ENCODE assay signal across 17 mouse cellular contexts in genomic region chr10:19570288-19570687, GRCm38 (mm10). TPM values are rescaled to one million over a fixed set of nuclear protein-coding genes. Genes with fewer than 3 reads are reported as not detected.
A peak's percentile ranks its signal among the peaks of the same experiment; 100 is the strongest.
DNase-seq lines count a peak whose midpoint lies in the region; ATAC-seq and TF ChIP-seq lines count a peak whose summit lies in the region.
"Had no signal": no experiment of that assay in that cellular context is flagged by ENCODE, and none has a peak within 500 bp of the region (broad histone marks: within the 10 kb centered on the region; RNA-seq: fewer than 3 reads in every experiment).

No protein-coding gene starts in this region.

- in situ Hi-C loops in CH12.LX (cut with MboI; ENCODE audit: low pct_ligation_motif_present, low pct_unique_long_range_greater_than_20kb, low sequenced_read_pairs), result no loop called here

- H3K36me3 ChIP-seq in heart, embryonic 16.5 days (ENCODE audit: control insufficient read depth, insufficient read depth), result no peaks in the 10 kb centered on the region
- H3K36me3 ChIP-seq in CH12.LX (replicated peaks in 1 of 2; ENCODE audit: control insufficient read depth in 1 of 2, insufficient read depth in 1 of 2, low read length in 1 of 2), result no peaks in the 10 kb centered on the region
- H3K36me3 ChIP-seq in forebrain, embryonic 16.5 days (ENCODE audit: control insufficient read depth, insufficient read depth), result no peaks in the 10 kb centered on the region
- H3K36me3 ChIP-seq: embryonic facial prominence, embryonic 13.5 days; limb, embryonic 13.5 days had no signal

- H3K27me3 ChIP-seq in heart, embryonic 16.5 days (ENCODE audit: control insufficient read depth, insufficient read depth, low read length), result no peaks in the 10 kb centered on the region
- no peaks in the 10 kb centered on the region for H3K27me3 ChIP-seq in CH12.LX (replicated peaks)
- H3K27me3 ChIP-seq in forebrain, embryonic 16.5 days (replicated peaks; ENCODE audit: control insufficient read depth, insufficient read depth, low read length), result no peaks in the 10 kb centered on the region
- H3K27me3 ChIP-seq: embryonic facial prominence, embryonic 13.5 days; limb, embryonic 13.5 days had no signal

- dilution Hi-C loops in CH12.LX (cut with MboI; ENCODE audit: extremely low pct_ligation_motif_present, extremely low pct_unique_long_range_greater_than_20kb, low sequenced_read_pairs), result no loop called here

- no peak for ATAC-seq in heart, embryonic 16.5 days (replicated peaks; ENCODE audit: extremely low read depth, insufficient read depth, low FRiP score)
- peak; percentile 67 to 68 for ATAC-seq in hematopoietic stem cell, adult 5-6 weeks (replicated peaks in 1 of 2; ENCODE audit: insufficient read depth in 1 of 2, low FRiP score in 2 of 2, low TSS enrichment in 1 of 2, low read depth in 1 of 2, poor library complexity in 2 of 2, severe bottlenecking in 2 of 2)
- ATAC-seq in forebrain, embryonic 16.5 days, result no peak

- 0 out of 2 replicates have a peak, but pooled peaks cover 4% of the 10 kb centered on the region for H3K4me1 ChIP-seq in heart, embryonic 16.5 days (ENCODE audit: control insufficient read depth, insufficient read depth, low read length)
- peaks cover 13 to 22% of the 10 kb centered on the region in 2 experiments for H3K4me1 ChIP-seq in CH12.LX (ENCODE audit: control insufficient read depth in 1 of 2, insufficient read depth in 2 of 2)
- H3K4me1 ChIP-seq in forebrain, embryonic 16.5 days (replicated peaks; ENCODE audit: control insufficient read depth, insufficient read depth, low read length), result no peaks in the 10 kb centered on the region
- H3K4me1 ChIP-seq: embryonic facial prominence, embryonic 13.5 days; limb, embryonic 13.5 days had no signal

- no peak; the same call in 1 of the 2 replicates for TF ChIP-seq EP300 in CH12.LX (IDR thresholded peaks at IDR 0.05; ENCODE audit: low read length)

- H3K4me3 ChIP-seq in heart, embryonic 16.5 days (ENCODE audit: low read length), result no peak overlapping the region
- H3K4me3 ChIP-seq in CH12.LX (replicated peaks in 1 of 3; ENCODE audit: low read depth in 2 of 3, low read length in 2 of 3, poor library complexity in 1 of 3), result no peak overlapping the region
- no peak overlapping the region for H3K4me3 ChIP-seq in forebrain, embryonic 16.5 days (replicated peaks; ENCODE audit: low read length)
- H3K4me3 ChIP-seq: embryonic facial prominence, embryonic 13.5 days; limb, embryonic 13.5 days had no signal

- TF ChIP-seq RAD21 in CH12.LX (IDR thresholded peaks at IDR 0.05; ENCODE audit: low read depth, low read length), result no peak

- H3K79me2 ChIP-seq in CH12.LX (replicated peaks; ENCODE audit: control insufficient read depth, extremely low read depth, insufficient read depth, poor library complexity, severe bottlenecking), result no peaks in the 10 kb centered on the region

- H3K9ac ChIP-seq in heart, embryonic 16.5 days (ENCODE audit: low read length), result no peak overlapping the region
- no peak overlapping the region for H3K9ac ChIP-seq in CH12.LX (ENCODE audit: insufficient read depth, low read depth)
- H3K9ac ChIP-seq in forebrain, embryonic 16.5 days (replicated peaks; ENCODE audit: low read depth, low read length), result no peak overlapping the region
- H3K9ac ChIP-seq: embryonic facial prominence, embryonic 13.5 days; limb, embryonic 13.5 days had no signal

- peak overlapping the region; percentile 30; the same call in 1 of the 2 replicates for H3K27ac ChIP-seq in heart, embryonic 16.5 days (ENCODE audit: low read length)
- H3K27ac ChIP-seq in CH12.LX (ENCODE audit: insufficient read depth, low read depth), result peak overlapping the region; percentile 15; the same call in 1 of the 2 replicates
- H3K27ac ChIP-seq in forebrain, embryonic 16.5 days (ENCODE audit: low read length), result no peak overlapping the region
- H3K27ac ChIP-seq: embryonic facial prominence, embryonic 13.5 days; limb, embryonic 13.5 days had no signal

- no peaks in the 10 kb centered on the region for H3K9me3 ChIP-seq in heart, embryonic 16.5 days (replicated peaks; ENCODE audit: control insufficient read depth, low read length)
- no peaks in the 10 kb centered on the region for H3K9me3 ChIP-seq in CH12.LX (replicated peaks; ENCODE audit: low read length)
- H3K9me3 ChIP-seq in forebrain, embryonic 16.5 days (ENCODE audit: control insufficient read depth, low read length), result no peaks in the 10 kb centered on the region
- H3K9me3 ChIP-seq: embryonic facial prominence, embryonic 13.5 days; limb, embryonic 13.5 days had no signal

- no peak for DNase-seq in heart, postnatal 4 days
- peak; percentile 38 for DNase-seq in 3134 (ENCODE audit: extremely low read depth, insufficient read length, low spot score)
- peak; percentile 50 for DNase-seq in CH12.LX (ENCODE audit: extremely low read depth)
- DNase-seq in urinary bladder, adult 2 months (ENCODE audit: low spot score), result no peak
- DNase-seq in left cerebral cortex, adult 8-10 months (ENCODE audit: low spot score in 2 of 2), result no peak
- DNase-seq: cerebellum, adult 2 months; kidney, adult 8-10 months; retina, postnatal 1 day had no signal

- no peak overlapping the region for H3K4me2 ChIP-seq in heart, embryonic 16.5 days (ENCODE audit: low read depth, low read length)
- H3K4me2 ChIP-seq in CH12.LX (ENCODE audit: insufficient read depth, low read depth, poor library complexity, severe bottlenecking), result peak overlapping the region; percentile 3; the same call in 1 of the 2 replicates
- no peak overlapping the region for H3K4me2 ChIP-seq in forebrain, embryonic 16.5 days (ENCODE audit: low read length)
- H3K4me2 ChIP-seq: embryonic facial prominence, embryonic 13.5 days; limb, embryonic 13.5 days had no signal

- TF ChIP-seq CTCF in CH12.LX (conservative IDR thresholded peaks at IDR 0.05 in 1 of 2, IDR thresholded peaks at IDR 0.05 in 1 of 2; ENCODE audit: low read depth in 2 of 2, low read length in 2 of 2), result no peak

- TF ChIP-seq POLR2A in CH12.LX (IDR thresholded peaks at IDR 0.05; ENCODE audit: low read depth, low read length), result no peak

- 52% methylated on average over 4 of the region's 4 CpGs for WGBS in heart, embryonic 16.5 days
- 89% methylated on average over 4 of the region's 4 CpGs for WGBS in forebrain, embryonic 16.5 days

TF ChIP-seq in CH12.LX, 34 proteins besides CTCF, POLR2A, EP300 and RAD21 (continues in another document):
- TF ChIP-seq ZNF384 (IDR thresholded peaks at IDR 0.05; ENCODE audit: low read depth, low read length), result no peak
- TF ChIP-seq E2F4 (IDR thresholded peaks at IDR 0.05; ENCODE audit: insufficient replicate concordance, low read depth, low read length), result no peak
- peak; percentile 37; the same call in 1 of the 2 replicates for TF ChIP-seq JUN (IDR thresholded peaks at IDR 0.05; ENCODE audit: insufficient read depth, low read depth, low read length)
- peak; percentile 50; the same call in 1 of the 2 replicates for TF ChIP-seq MEF2A (IDR thresholded peaks at IDR 0.05; ENCODE audit: borderline replicate concordance, low read depth, low read length)
- no peak for TF ChIP-seq NELFE (IDR thresholded peaks at IDR 0.05; ENCODE audit: low read depth, low read length)
- no peak for TF ChIP-seq ZMIZ1 (IDR thresholded peaks at IDR 0.05; ENCODE audit: low read depth, low read length)
- TF ChIP-seq IRF4 (IDR thresholded peaks at IDR 0.05; ENCODE audit: low read depth, low read length), result peak; percentile 43; the same call in 1 of the 2 replicates
- TF ChIP-seq CHD2 (IDR thresholded peaks at IDR 0.05; ENCODE audit: low read length), result no peak
- TF ChIP-seq MAZ (IDR thresholded peaks at IDR 0.05; ENCODE audit: low read depth, low read length), result no peak
- TF ChIP-seq BHLHE40 (IDR thresholded peaks at IDR 0.05; ENCODE audit: low read depth, low read length), result peak; percentile 32; the same call in 1 of the 2 replicates
- TF ChIP-seq RCOR1 (conservative IDR thresholded peaks at IDR 0.05; ENCODE audit: low read depth, low read length), result no peak
- peak; percentile 42 for TF ChIP-seq ELF1 (IDR thresholded peaks at IDR 0.05; ENCODE audit: low read depth, low read length)
- no peak; the same call in 1 of the 2 replicates for TF ChIP-seq MXI1 (IDR thresholded peaks at IDR 0.05; ENCODE audit: low read depth, low read length)
- no peak for TF ChIP-seq USF2 (conservative IDR thresholded peaks at IDR 0.05; ENCODE audit: low read depth, low read length)
- TF ChIP-seq ETS1 (conservative IDR thresholded peaks at IDR 0.05; ENCODE audit: low read depth, low read length), result peak; percentile 7; the same call in 1 of the 2 replicates
- TF ChIP-seq POLR2AphosphoS2 (IDR thresholded peaks at IDR 0.05; ENCODE audit: low read depth, low read length), result no peak
- no peak for TF ChIP-seq PAX5 (IDR thresholded peaks at IDR 0.05; ENCODE audit: low read length)
- TF ChIP-seq GABPA (IDR thresholded peaks at IDR 0.05; ENCODE audit: insufficient replicate concordance, low read depth, low read length), result no peak
- no peak for TF ChIP-seq MAX (IDR thresholded peaks at IDR 0.05; ENCODE audit: low read length)
- TF ChIP-seq TCF12 (IDR thresholded peaks at IDR 0.05; ENCODE audit: low read depth, low read length), result no peak
- TF ChIP-seq MYC (IDR thresholded peaks at IDR 0.05; ENCODE audit: low read depth, low read length), result no peak
- TF ChIP-seq NRF1 (IDR thresholded peaks at IDR 0.05; ENCODE audit: low read depth, low read length), result no peak
- no peak for TF ChIP-seq CHD1 (IDR thresholded peaks at IDR 0.05; ENCODE audit: low read depth, low read length)

RNA-seq across cellular contexts. Expression of gene Ifngr1, which starts 21.5 kb away (rescaled TPM):
- polyA plus RNA-seq in heart, embryonic 16.5 days (2015; fragmentation: Nextera tagmentation; extraction: Ambion mirVana), result 50.2 and 69.7 TPM in 2 replicates
- 10 to 100 TPM; 31.6 to 32.1 TPM for total RNA-seq in heart, postnatal 4 days (2021)
- total RNA-seq in CH12.LX (2012; rRNA removed) (17.3 and 17.6 TPM in 2 replicates), CH12.LX (2014; rRNA removed) (36.0 and 36.7 TPM in 2 replicates)
- 26.7 and 28.1 TPM in 2 replicates for polyA plus RNA-seq in CH12.LX (2012; ENCODE audit: insufficient read length, low read depth)
- 120 and 121 TPM in 2 replicates for total RNA-seq in hematopoietic stem cell, adult 5-6 weeks (2017)
- 64.8 and 65.9 TPM in 2 replicates for polyA plus RNA-seq in urinary bladder, adult 2 months (2012; rRNA removed)
- polyA plus RNA-seq in forebrain, embryonic 16.5 days (2015; fragmentation: Nextera tagmentation; extraction: Ambion mirVana), result 16.8 and 19.7 TPM in 2 replicates
- 10 to 100 TPM; 20.3 to 25.8 (median 23.9) TPM for total RNA-seq in left cerebral cortex, adult 8-10 months (2022)

RNA-seq across cellular contexts. Expression of gene Il22ra2, which starts 51.5 kb away (rescaled TPM):
- not detected in 2 replicates for polyA plus RNA-seq in heart, embryonic 16.5 days (2015; fragmentation: Nextera tagmentation; extraction: Ambion mirVana)
- not detected for total RNA-seq in heart, postnatal 4 days (2021)
- total RNA-seq in CH12.LX (2012; rRNA removed), result 0.08 and 0.13 TPM in 2 replicates
- not detected in 2 replicates for total RNA-seq in CH12.LX (2014; rRNA removed)
- not detected in 2 replicates for polyA plus RNA-seq in CH12.LX (2012; ENCODE audit: insufficient read length, low read depth)
- total RNA-seq in hematopoietic stem cell, adult 5-6 weeks (2017), result 0.25 and 3.0 TPM in 2 replicates
- polyA plus RNA-seq in urinary bladder, adult 2 months (2012; rRNA removed), result 0.03 TPM in 1 of 2 replicates, not detected in the other
- not detected in 2 replicates for polyA plus RNA-seq in forebrain, embryonic 16.5 days (2015; fragmentation: Nextera tagmentation; extraction: Ambion mirVana)
- total RNA-seq in left cerebral cortex, adult 8-10 months (2022), result not detected
- total RNA-seq: adrenal gland, adult 18-20 months had no signal
- polyA plus RNA-seq: cerebellum, adult 2 months; embryonic facial prominence, embryonic 13.5 days; frontal cortex, adult 2 months; heart, embryonic 14.5 days; limb, embryonic 13.5 days; neural tube, embryonic 11.5 days had no signal

Comparison
In these comparisons a context has a peak if more than half of its experiments do, and no peak if none do; other contexts are left out.
1. ATAC-seq: peak in hematopoietic stem cell, adult 5-6 weeks (2 of 2); none in heart, embryonic 16.5 days (single experiment) and forebrain, embryonic 16.5 days (single experiment).
2. DNase-seq: peak in 3134 (single experiment) and CH12.LX (single experiment); none in heart, postnatal 4 days (single experiment), urinary bladder, adult 2 months (single experiment) and left cerebral cortex, adult 8-10 months (0 of 2).